Mouse (Mus musculus): ENCODE measurements around the gene Phactr1.

Gene Phactr1

GRCm38 (mm10) chr13:43030222-43030621 lies 349.8 kb downstream of the Phactr1 start:
- DNase-seq (ENCODE audit: low spot score) = no peak

GRCm38 (mm10) chr13:43032451-43032850 lies 352.0 kb downstream of the Phactr1 start:
- DNase-seq (ENCODE audit: low spot score) = no peak

GRCm38 (mm10) chr13:43036510-43036909 lies 356.1 kb downstream of the Phactr1 start:
- DNase-seq (ENCODE audit: low spot score) = no peak

GRCm38 (mm10) chr13:43042766-43043165 lies 362.3 kb downstream of the Phactr1 start:
- DNase-seq (ENCODE audit: low spot score) = no peak

- DNase-seq (ENCODE audit: low spot score) = no peak
Observed at GRCm38 (mm10) chr13:43048553-43048952, 368.1 kb downstream of the Phactr1 start.

- DNase-seq (ENCODE audit: low spot score) = no peak
Observed at GRCm38 (mm10) chr13:43053201-43053600, 372.8 kb downstream of the Phactr1 start.

- DNase-seq (ENCODE audit: low spot score) = no peak
Observed at GRCm38 (mm10) chr13:43055136-43055535, 374.7 kb downstream of the Phactr1 start.

- DNase-seq (ENCODE audit: low spot score) = no peak
Observed at GRCm38 (mm10) chr13:43057104-43057503, 376.7 kb downstream of the Phactr1 start.

- DNase-seq (ENCODE audit: low spot score) = no peak
Observed at GRCm38 (mm10) chr13:43063355-43063754, 382.9 kb downstream of the Phactr1 start.

- no peak for DNase-seq (ENCODE audit: low spot score)
Observed at GRCm38 (mm10) chr13:43068716-43069265, 388.4 kb downstream of the Phactr1 start.

GRCm38 (mm10) chr13:43070496-43070895 lies 390.1 kb downstream of the Phactr1 start:
- no peak for DNase-seq (ENCODE audit: low spot score)

- DNase-seq (ENCODE audit: low spot score) = no peak
Observed at GRCm38 (mm10) chr13:43070971-43071370, 390.5 kb downstream of the Phactr1 start.

- DNase-seq (ENCODE audit: low spot score) = no peak
Observed at GRCm38 (mm10) chr13:43075456-43075855, 395.0 kb downstream of the Phactr1 start.

GRCm38 (mm10) chr13:43077485-43077884 lies 397.1 kb downstream of the Phactr1 start:
- no peak for DNase-seq (ENCODE audit: low spot score)

- DNase-seq (ENCODE audit: low spot score) = no peak
Observed at GRCm38 (mm10) chr13:43085226-43085625, 404.8 kb downstream of the Phactr1 start.

- DNase-seq (ENCODE audit: low spot score) = no peak
Observed at GRCm38 (mm10) chr13:43094365-43094764, 413.9 kb downstream of the Phactr1 start.

- DNase-seq (ENCODE audit: low spot score) = no peak
Observed at GRCm38 (mm10) chr13:43102943-43103342, 422.5 kb downstream of the Phactr1 start.

- DNase-seq (ENCODE audit: low spot score) = no peak
Observed at GRCm38 (mm10) chr13:43104496-43104895, 424.1 kb downstream of the Phactr1 start.

- DNase-seq (ENCODE audit: low spot score) = no peak
Observed at GRCm38 (mm10) chr13:43112280-43112679, 431.9 kb downstream of the Phactr1 start.

- no peak for DNase-seq (ENCODE audit: low spot score)
Observed at GRCm38 (mm10) chr13:43112707-43113106, 432.3 kb downstream of the Phactr1 start.

GRCm38 (mm10) chr13:43113141-43113540 lies 432.7 kb downstream of the Phactr1 start:
- no peak for DNase-seq (ENCODE audit: low spot score)

GRCm38 (mm10) chr13:43122306-43123070 lies 442.1 kb downstream of the Phactr1 start:
- DNase-seq (ENCODE audit: low spot score) = no peak

- DNase-seq (ENCODE audit: low spot score) = no peak
Observed at GRCm38 (mm10) chr13:43123895-43124682, 443.7 kb downstream of the Phactr1 start.
